Mouse (Mus musculus): ENCODE measurements around the gene Gm21060.
"Not testable (repeated sequence)": the region's sequence is repeated elsewhere in the genome, so short reads cannot be mapped to it uniquely, and the experiment has no call there.

Gm21060 gene

DNA sequence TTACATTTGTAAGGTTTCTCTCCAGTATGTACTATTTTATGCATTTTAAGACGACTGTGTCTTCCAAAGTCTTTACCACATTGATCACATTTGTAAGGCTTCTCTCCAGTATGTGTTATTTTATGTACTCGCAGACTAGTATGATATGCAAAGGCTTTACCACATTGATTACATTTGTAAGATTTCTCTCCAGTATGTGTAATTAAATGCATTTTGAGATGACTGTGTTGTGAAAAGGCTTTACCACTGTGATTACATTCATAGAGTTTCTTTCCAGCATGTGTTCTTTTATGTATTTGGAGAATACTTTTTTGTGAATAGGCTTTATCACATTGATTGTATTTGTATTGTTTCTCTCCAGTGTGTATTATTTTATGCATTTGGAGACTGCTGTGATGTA is at the start of gene Gm21060:
Gm21060 (minus strand) TSS at position 101 of the 400 bp plus-strand sequence.
- DNase-seq (ENCODE audit: low spot score): no peak

DNA sequence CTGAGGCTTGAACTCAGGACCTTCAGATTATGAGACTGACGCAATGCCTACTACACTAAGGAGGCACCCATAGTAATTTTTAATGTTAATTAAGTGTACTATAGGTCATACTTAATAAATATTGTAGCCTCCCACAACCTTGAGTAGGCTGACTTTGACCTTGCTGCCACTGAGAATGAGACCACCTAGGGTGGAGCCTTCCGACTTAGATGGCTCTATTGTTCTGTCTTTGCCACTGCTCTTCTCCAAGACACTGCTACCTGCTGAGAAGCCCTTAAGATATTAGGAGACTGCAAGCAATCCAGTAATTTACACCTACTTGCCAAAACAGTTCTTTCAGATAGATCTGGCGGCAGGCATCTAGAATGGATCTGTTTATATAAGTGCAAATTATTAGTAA is 24.0 kb upstream of the Gm21060 start:
- not testable (repeated sequence) for DNase-seq (ENCODE audit: low spot score)

DNA sequence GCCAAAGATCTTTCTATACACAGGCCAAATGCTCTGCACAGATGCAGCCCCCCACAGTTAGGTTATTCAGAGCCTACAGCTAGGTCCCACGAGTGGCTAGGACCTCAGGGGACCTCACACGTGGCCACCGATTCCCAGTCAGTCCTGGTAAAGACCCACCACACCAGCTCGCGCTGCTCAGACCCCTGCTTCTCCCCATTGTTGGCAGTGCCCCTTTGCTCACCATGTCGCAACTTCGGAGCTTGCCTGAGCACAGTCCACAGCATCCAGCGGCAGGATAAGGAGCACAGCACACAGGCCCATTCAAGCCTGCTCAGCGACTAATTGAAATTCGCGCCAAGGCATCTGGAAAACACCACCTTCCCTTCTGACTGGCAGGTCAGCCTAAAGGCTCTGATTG is 16.3 kb upstream of the Gm21060 start:
- DNase-seq (ENCODE audit: low spot score): not testable (repeated sequence)

DNA sequence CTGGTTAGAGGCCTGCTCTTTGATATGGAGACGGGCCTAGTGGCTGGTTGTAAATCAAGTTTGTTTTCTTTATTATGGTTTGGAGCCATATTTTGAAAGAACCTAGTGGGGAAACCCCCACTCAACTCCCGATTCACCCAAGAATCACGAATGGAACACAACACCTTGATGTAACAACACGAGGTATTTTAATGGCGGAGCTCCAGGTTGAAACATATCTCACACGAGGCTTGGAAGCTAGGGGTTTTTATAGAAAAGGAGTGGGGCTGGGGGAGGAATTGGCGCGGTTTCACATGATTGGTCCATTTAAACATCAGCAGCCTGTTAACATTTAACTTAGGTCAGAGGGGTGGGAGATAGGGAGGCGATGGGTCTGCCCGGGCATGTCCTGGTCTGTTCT is 15.5 kb upstream of the Gm21060 start:
- not testable (repeated sequence) for DNase-seq (ENCODE audit: low spot score)

DNA sequence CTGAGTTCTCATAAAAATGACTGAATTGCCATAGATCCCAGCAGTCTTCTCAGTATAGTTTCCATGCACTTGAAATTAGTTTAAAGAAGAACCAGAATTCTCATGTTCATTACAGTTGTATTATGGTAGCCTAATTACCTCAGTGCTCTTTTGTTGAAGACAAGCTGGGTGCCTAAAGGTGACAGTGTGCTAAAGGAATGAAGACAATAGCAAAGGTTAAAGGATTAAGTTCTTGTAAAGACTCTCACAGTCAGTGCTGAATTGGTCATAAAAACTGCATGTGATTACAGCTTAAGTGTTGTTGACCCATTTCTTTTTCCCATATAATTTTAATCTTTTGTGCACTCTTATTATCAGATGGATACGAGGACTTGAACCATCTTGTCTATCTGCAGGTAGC is 11.2 kb upstream of the Gm21060 start:
- DNase-seq (ENCODE audit: low spot score): not testable (repeated sequence)

DNA sequence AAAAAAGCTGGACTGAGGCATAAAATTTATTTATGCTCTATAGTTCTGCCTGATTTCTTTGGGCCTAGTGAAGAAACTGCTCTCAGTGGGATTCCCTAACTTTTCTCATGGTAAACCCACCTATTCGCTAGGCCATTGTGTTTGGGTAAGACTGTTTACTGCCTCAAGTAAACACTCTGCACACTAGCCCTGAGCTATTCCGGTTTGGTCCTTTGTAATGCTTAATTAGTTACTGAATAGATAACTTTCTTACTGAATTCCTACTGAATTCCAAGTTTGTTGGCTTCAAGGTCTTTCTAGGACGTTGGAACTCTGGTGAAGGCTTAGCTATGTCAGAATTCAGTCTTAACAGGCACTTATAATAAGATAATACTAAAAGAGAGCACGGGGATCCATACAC is 11.8 kb downstream of the Gm21060 start:
- DNase-seq (ENCODE audit: low spot score): not testable (repeated sequence)

DNA sequence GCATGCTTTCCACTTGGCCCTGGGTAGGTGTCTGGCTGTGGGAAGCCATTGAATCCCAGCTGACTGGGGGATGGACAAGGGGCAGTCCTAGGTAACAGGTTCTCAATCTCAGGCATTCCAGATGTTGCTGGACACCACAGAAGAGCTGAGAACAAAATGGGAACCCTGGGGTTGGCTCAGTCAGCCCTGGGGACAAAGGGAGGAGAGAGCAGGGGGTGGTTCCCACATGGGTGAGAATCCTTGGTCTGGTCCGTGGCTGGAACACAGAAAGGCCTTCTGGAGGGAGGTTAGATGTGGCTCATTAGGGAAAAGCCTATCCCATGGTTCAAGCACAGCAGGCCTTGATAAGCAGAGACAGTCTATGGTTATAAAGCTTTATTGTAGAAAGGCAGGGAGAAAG is 13.3 kb downstream of the Gm21060 start:
- no peak for DNase-seq (ENCODE audit: low spot score)

DNA sequence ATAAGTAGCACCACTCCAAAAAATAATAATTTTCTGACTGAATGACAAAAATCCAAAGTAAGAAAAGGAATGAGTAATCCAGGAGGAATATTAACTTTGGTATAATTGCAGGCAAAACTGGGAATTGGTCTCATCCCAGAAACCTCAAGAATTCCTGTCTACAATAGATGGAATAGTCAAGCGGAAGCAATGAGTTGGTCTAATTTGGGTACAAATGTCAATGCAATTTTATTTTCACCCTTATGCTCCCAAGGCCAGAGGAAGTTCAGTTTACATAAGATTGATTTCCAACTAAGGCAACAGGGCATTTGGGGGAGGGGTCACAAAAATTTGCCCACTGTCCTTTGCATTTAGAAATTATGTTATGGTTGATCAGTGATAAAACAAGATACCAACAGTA is 21.4 kb downstream of the Gm21060 start:
- DNase-seq (ENCODE audit: low spot score): no peak

DNA sequence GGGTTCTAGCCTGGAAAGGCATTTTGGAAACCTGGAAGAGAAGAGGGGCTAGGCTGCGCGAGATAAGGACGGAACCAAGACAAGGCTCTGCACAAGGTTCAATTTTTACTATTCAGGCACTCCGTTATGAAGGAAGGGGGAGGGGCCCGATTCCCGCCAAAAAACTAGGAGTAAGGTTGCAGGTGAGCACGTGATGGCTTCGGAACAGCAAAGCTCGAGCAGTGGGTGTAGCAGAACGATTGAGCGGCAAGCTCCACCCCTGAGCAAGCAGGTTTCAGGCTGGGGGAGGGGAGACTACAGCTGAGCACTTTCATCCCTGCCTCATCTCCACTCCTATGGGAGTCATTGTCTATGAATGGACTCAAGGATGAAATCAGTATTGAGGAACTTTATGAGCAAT is 27.7 kb downstream of the Gm21060 start:
- DNase-seq (ENCODE audit: low spot score): not testable (repeated sequence)

DNA sequence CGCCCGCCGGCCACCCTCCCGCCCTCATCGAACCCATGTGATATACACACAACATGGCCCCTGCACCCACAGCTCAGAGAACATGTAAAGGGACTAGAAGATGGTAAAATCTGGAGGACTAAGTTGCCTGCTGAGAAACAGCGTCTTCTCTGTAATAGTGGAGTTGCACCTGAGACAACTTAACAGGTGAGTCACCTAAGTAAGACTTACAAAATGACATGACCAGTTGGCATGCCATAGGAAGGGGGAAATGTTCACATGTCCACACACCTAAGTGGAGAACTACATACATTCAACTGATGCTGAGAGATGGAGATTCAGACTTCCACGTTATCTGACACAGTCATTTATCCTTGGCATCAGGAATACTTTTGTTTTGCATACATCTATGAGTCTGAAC is 29.7 kb downstream of the Gm21060 start:
- no peak for DNase-seq (ENCODE audit: low spot score)

DNA sequence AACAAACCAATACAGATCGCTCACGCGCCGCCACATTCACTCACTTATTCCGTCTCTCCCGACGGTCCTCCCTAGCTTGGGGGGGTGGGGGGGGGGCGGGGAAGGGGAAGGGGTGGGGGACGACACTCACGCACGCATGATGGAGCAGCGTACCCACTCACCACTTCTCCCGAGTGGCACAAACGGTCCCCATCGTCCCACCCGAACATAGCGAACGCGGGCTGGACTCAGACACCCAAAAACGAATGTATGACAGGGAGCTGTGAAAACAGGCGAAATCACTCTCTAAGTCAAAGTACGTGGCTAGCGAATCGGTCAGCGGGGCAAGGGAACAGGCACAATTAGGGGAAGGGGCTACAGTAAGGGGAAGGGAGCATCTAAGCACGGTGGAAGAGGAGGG is 30.2 kb downstream of the Gm21060 start:
- DNase-seq (ENCODE audit: low spot score): no peak

DNA sequence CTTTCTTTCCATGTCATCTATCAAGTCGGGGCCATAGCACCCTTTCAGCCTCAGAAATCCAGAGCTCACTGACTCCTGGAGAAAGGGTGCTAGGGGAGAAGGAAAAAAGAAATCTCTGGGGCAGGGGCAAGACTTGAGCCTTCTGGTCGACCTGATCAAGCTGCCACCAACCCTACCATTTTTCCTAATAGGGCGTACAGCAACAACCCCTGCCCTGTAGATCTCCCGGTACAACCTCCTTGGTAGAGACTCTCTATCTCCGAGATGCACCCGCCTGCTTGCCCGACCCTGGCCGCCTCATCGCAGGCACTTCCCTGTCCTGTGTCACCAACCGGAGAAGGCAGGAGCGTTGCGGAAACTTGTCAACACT is 30.6 kb downstream of the Gm21060 start:
- peak; percentile 28 for DNase-seq (ENCODE audit: low spot score)

DNA sequence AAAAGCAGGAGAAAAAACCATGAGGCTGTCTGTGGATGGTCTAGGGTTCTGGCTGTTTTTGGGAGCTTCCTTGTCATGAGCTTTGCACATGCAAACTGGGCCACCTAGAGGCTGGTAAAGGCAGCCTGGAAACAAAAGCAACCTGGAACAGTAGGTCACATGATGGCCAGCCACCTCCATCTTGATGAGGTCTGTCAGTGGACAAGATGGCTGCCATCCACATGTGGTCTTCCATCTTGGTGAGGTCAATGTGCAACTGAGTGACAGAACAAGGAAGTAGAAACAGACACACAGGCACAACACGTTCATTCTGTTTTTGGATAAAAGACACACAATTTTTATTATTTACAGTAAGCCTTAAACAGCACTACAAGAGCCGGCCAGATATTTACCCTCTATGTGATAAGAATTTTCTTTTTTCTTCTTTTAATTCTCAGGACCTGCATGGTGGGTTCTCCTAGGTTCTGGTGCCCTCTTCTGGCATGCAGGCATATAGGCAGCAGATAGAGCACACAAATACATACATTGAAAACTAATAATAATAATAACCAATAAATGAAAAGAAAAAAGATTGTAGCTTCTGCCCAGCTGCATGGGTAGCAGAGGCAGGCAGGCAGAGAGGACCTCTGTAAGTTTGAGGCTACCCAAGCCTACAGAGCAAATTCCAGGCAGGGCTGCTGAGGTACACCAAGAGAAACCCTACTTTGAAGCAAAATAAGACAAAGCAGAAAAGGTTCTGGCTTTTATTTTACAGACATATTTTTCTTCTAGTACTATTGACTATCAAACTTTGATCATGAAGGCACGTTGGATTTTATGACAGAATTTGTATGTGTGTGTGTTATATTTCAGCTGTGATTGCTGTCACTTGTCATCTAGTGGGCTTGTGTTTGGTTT is 31.3 kb downstream of the Gm21060 start:
- DNase-seq (ENCODE audit: low spot score): peak; percentile 57

DNA sequence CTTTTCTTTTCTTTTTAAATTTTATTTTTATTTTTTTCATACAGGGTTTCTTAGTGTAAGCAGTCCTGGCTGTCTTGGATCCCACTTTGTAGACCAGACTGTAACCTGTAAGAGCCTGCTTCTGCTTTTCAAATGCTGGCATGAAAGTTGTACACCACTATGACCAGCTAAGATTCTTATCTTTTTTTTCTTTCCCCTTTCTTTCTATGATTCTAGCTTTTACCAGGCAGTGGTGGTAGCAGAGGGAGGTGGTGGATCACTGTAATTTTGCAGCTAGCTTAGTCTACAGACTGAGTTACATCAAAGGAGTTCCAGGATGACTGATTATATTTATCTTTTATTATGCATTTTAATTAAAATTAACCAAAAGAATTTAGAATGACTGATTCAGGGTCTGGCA is 31.9 kb downstream of the Gm21060 start:
- DNase-seq (ENCODE audit: low spot score): no peak

DNA sequence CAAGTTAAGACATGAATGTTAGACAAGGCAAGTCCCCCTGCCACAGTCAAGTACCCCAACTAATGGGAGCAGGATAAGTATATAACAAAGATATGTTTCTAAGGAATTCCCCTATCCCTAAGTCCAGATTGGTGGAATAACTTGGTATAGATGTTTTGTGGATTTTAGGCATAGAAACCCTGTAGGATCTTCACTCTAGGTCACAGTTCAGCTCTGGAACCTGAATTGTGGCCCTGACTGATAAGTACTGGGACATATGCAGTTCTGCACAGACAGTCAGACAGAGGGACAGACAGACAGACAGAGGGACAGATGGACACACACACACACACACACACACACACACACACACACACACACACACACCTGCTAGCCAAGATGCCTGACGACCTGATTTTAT is 32.6 kb downstream of the Gm21060 start:
- DNase-seq (ENCODE audit: low spot score): no peak

DNA sequence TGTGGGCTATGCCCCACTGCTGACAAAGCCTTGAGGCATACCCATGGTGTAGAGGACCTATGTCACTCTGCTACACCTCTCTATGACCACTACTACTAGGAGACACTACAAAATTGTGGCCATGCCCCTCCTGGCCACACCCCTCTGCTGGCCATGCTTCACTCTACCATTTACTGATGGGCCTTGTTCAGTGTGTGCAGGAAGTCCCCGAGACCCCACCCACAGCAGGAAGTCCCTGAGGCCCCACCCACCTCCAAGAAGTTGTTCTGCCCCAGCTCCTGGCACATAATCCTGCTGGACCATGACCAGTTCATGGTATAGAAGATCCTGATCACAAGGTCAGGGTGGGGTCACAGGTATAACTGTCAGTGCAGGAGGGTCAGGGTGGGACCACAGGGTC is 35.6 kb downstream of the Gm21060 start:
- DNase-seq (ENCODE audit: low spot score): no peak

DNA sequence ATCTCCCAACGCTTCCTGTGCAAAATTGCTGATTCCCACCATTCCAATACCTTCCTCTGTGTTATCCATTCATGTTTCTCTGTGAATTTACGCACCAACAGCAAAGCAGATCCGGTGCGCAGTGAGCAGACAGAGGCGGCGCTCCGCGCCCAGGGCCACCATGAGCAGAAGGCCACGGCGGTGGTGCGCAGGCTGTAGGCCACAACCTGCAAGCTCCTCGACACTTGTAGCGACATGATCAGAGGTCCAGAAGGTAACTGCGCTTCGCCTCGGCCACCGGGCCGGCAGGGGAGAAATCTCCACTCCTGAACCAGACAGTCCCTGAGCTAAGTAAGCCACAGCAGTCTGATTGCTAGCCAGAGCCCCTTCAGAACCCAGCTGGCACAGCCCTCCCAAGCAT is 39.1 kb downstream of the Gm21060 start:
- no peak for DNase-seq (ENCODE audit: low spot score)

DNA sequence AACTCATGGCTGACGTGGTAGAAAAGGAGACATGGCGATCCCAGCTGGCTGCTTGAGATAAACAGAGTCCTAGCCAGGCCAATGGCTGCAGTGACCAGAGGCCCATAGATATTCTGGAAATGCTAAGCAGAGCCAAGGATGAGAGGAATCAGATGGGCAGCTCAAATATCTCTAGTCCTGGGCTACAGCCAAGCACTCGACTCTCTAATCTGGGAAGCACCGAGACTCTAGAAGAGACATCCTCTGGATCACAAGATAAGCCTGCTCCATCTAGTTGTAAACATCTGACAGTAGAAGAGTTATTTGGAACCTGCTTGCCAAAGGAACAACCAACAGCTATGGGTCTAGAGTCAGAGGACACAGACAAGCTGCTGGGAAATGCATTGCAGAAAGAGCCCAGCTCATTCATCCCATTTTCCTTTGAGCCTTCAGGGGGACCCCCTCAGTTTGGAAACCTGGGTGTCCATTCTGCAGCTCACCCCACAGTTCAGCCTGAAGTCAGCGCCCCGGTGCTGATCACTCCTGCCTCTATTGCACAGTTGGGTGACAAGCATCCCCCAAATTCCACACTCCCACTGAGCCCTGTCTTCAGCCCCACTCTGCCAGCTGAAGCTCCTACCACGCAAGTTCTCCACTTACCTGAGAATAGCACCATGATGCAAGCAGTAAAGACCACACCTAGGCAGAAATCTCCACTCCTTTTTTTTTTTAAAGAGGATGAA is 40.5 kb downstream of the Gm21060 start:
- DNase-seq (ENCODE audit: low spot score): no peak

DNA sequence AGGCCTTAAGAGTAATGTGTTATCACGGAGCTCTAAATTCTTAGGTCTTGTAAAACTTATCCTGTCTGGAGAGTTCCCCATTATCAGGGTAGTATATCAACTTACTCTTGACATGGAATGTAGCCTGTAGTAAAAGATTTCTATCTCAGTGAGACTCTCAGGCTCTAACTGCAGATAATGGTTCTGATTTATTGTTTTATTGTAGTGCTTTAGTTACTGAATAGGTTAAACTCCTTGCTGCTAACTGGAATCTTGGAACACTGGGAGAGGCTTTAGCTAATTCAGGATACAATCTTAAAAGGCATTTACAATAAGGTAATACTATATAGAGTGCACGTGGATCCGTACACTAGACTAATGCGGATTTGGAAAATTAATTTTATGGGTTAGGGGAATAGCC is 49.5 kb downstream of the Gm21060 start:
- not testable (repeated sequence) for DNase-seq (ENCODE audit: low spot score)
